Mouse (Mus musculus) thymus, postnatal 4 days (tissue): ENCODE data around the gene Svop.

Experiments
- DNase-seq: peaks from one replicate; pipeline ENCODE4 v3.0.0; 2021

Svop gene

GRCm38 (mm10) chr5:114091057-114091807 lies at the start of gene Svop:
Svop (minus strand) TSS chr5:114091570.
- peak; percentile 69 for DNase-seq

DNA sequence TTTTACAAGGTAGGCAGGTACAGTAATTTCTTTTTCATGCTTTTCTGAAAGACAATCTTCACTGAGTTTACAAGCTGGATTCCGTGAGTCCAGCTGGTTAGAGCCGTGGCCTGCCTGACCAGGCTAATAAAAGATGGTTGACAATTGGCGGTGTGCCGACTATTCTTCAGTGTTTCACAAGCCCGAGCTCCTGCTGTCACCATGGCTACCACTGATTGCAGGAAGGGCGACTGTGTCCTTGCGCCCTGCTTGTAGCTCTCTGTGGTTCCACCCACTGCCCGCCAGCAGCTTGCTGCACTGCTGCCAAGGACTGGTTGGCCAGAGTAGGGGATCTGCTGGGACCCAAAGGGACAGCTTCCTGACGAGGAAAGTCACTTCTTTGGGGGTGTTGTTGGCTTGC lies 47.8 kb upstream of the Svop start:
- DNase-seq: no peak

DNA sequence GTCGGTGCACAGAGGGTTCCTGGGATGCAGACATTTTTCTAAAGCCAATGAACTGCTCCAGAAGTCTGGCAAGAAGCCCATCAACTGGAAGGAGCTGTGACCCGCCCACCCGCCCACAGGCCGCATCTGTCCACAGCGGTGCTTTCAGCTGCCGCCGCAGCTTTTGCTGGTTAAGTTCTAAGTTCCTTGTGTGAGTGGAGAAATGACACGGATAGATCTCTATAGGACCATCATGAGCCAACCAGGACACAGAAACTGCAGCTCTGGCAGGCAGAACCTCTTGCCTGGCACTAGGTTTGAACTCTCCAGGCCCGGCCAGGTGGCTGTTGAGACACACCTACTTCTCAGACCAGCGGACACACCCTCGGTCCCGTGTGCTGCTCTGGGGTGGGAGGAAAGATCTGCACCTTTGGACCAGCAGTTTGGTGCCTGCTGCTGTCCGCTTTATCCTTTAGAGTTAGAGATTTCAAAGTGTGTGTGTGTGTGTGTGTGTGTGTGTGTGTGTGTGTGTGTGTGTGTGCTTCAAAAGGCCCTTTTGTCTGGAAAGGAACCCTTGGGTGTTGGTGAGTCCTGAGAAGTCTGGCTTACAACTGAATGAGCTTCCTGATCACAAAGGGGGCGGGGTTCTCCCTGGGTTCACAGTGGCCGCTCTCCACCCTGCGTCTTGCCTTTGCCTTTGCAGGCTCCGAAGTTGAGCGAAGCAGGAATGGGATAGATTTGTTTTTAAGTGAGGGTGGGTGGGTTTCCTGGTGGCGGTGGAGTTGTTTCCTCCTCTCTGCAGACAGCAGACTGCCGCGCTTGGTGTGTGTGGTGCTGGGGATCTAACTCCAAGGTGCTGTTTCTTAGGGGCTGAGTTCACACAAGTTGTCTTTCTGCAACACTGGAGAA lies 47.2 kb upstream of the Svop start:
- DNase-seq: no peak

GRCm38 (mm10) chr5:114137481-114138276 lies 46.3 kb upstream of the Svop start:
- DNase-seq: no peak

DNA sequence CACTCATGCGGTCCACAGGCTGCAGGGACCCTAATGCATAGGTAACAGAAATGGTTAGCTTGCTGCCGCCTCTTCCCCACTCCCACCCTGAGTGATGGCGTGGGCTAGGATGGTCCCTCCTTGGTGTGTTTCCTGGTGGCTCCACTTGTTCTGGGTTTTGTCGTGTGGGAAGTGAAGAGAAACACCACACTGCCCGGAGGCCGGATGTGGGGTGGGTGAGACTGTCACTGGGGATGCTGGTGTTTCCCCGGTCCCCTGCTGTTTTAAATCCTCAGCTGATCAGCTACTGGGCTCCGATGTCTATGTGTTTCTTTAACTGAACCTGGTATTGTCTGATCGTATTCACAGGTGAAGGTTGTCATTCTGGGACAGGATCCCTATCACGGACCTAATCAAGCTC lies 44.1 kb upstream of the Svop start:
- no peak for DNase-seq

DNA sequence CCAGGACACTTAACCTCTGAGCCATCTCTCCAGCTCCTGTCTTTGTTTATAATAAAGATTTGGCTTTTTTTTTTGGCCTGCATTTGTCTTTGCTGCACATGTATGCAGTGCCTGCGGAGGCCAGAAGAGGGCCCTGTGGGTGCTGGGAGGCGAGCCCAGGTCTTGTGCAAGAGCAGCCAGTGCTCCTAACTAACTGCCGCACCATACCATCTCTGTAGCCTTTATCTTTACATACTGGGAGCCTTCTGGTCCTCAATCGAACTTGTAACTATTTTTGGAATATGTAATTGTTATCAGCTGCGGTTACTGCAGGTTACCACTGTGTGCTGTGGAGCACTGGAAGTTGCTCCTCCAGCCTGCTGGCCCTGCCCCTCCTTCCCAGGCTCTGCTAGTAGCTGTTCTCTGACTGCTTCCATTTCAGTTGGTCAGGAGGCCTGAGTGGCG lies 42.7 kb upstream of the Svop start:
- peak; percentile 58 for DNase-seq

- DNase-seq: no peak
Measured at GRCm38 (mm10) chr5:114132841-114133240, 41.5 kb upstream of the Svop start.

GRCm38 (mm10) chr5:114131521-114131840 lies 40.1 kb upstream of the Svop start:
- DNase-seq: no peak

DNA sequence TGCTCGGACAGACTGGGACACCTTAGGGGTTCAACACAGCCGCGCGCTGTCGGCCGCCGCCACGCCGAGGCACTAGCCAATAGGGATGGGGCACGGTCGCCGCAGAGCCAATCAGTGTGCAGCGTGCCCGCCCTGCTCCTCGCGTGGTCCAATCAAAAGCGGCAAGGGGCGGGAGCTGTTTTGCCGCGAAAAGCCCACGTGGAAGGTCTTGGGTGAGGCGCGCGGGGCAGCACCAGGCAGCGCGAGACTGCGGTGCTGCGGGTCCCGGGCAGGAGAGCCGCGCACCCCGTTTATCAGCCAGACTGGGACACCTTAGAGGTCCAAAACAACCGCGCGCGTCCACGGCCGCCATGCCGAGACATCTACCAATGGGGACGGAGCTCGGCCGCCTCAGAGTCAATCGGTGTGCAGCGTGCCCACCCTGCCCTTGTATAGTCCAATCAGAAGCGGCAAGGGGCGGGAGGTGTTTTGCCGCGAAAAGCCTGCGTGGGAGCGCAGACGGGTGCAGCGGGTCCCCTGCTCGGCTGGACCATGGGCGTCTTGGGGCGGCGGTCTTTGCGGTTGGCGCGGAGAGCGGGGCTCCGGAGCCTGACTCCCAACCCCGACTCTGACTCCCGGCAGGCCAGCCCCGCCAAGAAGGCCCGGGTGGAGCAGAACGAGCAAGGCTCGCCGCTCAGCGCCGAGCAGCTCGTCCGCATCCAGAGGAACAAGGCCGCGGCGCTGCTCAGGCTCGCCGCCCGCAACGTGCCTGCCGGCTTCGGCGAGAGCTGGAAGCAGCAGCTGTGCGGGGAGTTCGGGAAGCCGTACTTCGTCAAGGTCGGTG lies 39.5 kb upstream of the Svop start:
- peak; percentile 96 for DNase-seq

DNA sequence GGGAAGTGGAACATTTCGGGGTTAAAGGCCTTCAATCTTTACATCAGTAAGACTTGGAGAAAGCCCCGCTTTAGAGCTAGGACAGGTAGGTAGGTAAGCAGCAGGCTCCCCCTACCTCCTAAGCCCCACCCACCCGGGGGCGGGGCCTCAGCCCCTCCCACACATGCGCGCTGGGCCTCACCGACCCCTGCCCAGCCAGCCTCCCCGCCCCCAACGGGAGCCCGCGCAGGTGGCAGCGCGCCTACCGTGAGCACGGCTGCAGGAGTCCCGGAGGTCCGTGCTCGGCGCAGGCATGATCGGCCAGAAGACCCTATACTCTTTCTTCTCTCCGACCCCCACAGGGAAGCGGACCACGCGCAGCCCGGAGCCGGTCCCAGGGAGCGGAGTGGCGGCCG lies 38.8 kb upstream of the Svop start, which contains the start of gene Ung:
TSS of gene Ung (plus strand) at position 176 of the 395 bp plus-strand sequence.
- peak; percentile 89 for DNase-seq

DNA sequence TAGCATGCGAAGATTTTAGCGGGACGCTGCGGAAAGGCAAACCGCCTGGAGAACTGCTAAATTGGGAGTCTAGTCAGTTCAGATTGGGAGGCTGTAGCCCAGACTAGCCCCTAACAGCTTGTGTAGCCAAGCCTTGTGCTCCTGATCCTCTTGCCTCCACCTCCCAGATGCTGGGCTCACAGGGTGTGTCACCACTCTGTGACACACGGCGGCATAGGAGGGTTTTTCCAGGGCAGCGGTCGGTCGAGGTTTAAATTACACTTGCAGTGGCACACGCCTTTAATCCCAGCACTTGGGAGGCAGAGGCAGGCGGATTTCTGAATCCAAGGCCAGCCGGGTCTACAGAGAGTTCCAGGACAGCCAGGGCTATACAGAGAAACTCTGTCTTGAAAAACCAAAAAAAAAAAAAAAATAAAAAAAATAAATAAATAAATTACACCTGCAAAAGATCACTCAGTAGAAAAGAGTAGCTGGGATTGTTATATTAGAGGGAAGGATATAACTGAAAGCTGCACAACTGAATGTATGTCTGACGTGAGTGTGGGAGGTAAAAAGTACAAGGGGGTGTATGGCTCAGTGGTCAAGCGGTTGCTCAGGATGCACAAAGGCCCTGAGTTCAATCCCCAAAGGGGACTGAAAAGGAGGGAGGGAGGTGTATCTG lies 38.3 kb upstream of the Svop start:
- DNase-seq: no peak

- peak; percentile 96 for DNase-seq
Measured at GRCm38 (mm10) chr5:114127374-114128349, 36.3 kb upstream of the Svop start, which contains the start of gene Alkbh2. Alkbh2 (minus strand) TSS chr5:114128218.

- DNase-seq: no peak
Measured at GRCm38 (mm10) chr5:114126499-114127244, 35.3 kb upstream of the Svop start.

GRCm38 (mm10) chr5:114126008-114126407 lies 34.6 kb upstream of the Svop start:
- no peak for DNase-seq

GRCm38 (mm10) chr5:114119806-114120205 lies 28.4 kb upstream of the Svop start:
- DNase-seq: no peak

DNA sequence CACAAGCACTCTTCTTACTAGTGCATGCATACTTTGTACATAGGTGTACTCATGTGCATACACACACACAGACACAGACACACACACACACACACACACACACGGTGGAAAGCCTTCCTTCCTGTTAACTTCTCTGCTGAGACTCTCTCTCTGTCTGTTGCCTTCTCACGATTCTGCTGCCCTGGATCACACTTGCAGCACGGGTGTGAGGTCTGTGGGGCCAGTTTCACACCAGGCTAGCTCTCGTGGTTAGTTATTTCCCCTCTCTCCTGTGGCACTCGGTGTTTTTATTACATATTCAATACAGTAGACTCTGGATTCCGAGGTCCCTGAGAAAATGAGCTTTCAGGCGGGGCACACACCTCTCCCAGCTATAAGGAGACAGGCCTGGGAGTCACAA lies 25.2 kb upstream of the Svop start:
- no peak for DNase-seq

DNA sequence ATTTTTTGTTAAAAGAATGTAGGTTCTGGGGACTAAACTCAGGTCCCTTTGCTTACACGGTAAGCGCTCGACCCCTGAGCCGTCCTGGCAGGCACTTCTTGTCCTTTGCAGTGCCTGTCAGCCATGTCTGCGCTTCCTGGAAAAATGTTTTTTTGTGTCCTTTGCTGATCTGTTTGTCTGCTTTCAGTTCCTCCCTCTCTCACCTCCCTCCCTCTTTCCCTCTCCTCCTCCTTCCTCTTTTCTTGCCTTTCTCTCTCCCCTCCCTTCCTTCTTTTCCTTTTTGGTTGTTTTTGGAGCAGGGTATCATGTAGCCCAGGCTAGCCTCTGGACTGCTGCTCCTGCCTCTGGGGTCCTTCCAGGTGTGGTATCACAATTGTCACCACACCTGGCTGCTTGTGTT lies 23.7 kb upstream of the Svop start:
- DNase-seq: no peak

- DNase-seq: no peak
Measured at GRCm38 (mm10) chr5:114113334-114113733, 22.0 kb upstream of the Svop start.

DNA sequence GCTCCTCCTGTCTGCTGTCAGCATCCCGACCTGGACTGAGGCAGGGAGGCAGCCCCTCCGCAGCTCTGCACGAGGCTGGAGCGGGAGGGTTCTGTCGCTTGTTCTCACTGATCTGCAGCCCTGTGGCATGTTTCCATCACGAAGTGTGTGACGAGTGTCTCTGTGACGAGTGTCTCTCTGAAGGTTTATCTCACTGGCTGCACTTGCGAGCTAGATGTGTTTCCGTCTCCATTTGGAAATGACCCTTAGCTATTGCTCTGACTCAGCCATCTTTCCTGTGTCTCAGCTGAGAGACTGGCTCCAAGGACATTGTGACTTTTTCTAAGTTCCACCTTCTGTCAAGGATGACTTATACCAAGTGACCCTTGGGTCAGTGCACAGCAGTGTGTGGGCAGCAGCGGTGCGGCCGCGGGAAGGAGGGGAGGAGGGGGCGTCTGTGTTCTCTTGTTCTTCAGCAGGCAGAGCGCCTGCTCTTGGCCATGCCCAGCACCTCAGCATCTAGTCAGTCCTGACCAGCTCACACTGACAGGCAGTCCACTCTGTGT lies 15.1 kb upstream of the Svop start:
- no peak for DNase-seq
